Mouse (Mus musculus) liver, embryonic 13.5 days (tissue): ENCODE results near the gene Pin1. TPM values are rescaled to one million over a fixed set of nuclear protein-coding genes. Genes with fewer than 3 reads are reported as not detected.
"Not testable (repeated sequence)": the region's sequence is repeated elsewhere in the genome, so short reads cannot be mapped to it uniquely, and the experiment has no call there.

ENCODE experiments used
- ATAC-seq: fragments of 200-750 bp; cut with Nextera tagmentation; 2 replicates; pipeline ENCODE4 v1.8.0; 2017; ENCODE audit warnings: low read depth, mild to moderate bottlenecking, moderate number of reproducible peaks, moderate library complexity
- DNase-seq: peaks from one replicate; pipeline ENCODE4 v3.0.0; 2022
- H3K27ac ChIP-seq: fragments of 300-500 bp; sonication (generic); 2 replicates; pipeline ENCODE4 v1.5.1; 2015; ENCODE audit warnings: moderate library complexity, mild to moderate bottlenecking, inconsistent platforms
- H3K27me3 ChIP-seq: fragments of 300-500 bp; sonication (generic); 2 replicates; pipeline ENCODE4 v1.6.1; 2015; ENCODE audit warnings: mild to moderate bottlenecking, inconsistent platforms
- H3K36me3 ChIP-seq: fragments of 300-500 bp; sonication (generic); 2 replicates; pipeline ENCODE4 v1.6.1; 2015; ENCODE audit warnings: mild to moderate bottlenecking, inconsistent platforms
- H3K4me1 ChIP-seq: fragments of 300-500 bp; sonication (generic); replicated peaks from 2 replicates; pipeline ENCODE4 v1.6.1; 2015; ENCODE audit warnings: inconsistent platforms
- H3K4me2 ChIP-seq: fragments of 300-500 bp; sonication (generic); 2 replicates; pipeline ENCODE4 v1.6.1; 2015; ENCODE audit warnings: inconsistent platforms, mild to moderate bottlenecking, moderate library complexity
- H3K4me3 ChIP-seq: fragments of 300-500 bp; sonication (generic); replicated peaks from 2 replicates; pipeline ENCODE4 v1.5.1; 2015; ENCODE audit warnings: mild to moderate bottlenecking, inconsistent platforms
- H3K9ac ChIP-seq: fragments of 300-500 bp; sonication (generic); 2 replicates; pipeline ENCODE4 v1.6.1; 2015; ENCODE audit warnings: mild to moderate bottlenecking, inconsistent platforms
- H3K9me3 ChIP-seq: fragments of 300-500 bp; sonication (generic); replicated peaks from 2 replicates; pipeline ENCODE4 v1.6.1; 2016; ENCODE audit warnings: inconsistent platforms
- WGBS: fragments of 180-500 bp; shearing (Covaris S2); methylation state at CpG from one replicate; pipeline ENCODE4 v1.1.7; 2015; ENCODE audit not compliant: insufficient replicate concordance; 5-methylcytosine and 5-hydroxymethylcytosine counted together
- polyA plus RNA-seq: library from polyadenylated mRNA; unstranded; fragments of >200 nt; fragmentation: Nextera tagmentation; extraction: Ambion mirVana; gene quantifications from 2 replicates; pipeline ENCODE4 v1.2.1, GENCODE M21; 2015

Gene Pin1
- polyA plus RNA-seq, result 31.8 and 35.3 TPM in 2 replicates

DNA sequence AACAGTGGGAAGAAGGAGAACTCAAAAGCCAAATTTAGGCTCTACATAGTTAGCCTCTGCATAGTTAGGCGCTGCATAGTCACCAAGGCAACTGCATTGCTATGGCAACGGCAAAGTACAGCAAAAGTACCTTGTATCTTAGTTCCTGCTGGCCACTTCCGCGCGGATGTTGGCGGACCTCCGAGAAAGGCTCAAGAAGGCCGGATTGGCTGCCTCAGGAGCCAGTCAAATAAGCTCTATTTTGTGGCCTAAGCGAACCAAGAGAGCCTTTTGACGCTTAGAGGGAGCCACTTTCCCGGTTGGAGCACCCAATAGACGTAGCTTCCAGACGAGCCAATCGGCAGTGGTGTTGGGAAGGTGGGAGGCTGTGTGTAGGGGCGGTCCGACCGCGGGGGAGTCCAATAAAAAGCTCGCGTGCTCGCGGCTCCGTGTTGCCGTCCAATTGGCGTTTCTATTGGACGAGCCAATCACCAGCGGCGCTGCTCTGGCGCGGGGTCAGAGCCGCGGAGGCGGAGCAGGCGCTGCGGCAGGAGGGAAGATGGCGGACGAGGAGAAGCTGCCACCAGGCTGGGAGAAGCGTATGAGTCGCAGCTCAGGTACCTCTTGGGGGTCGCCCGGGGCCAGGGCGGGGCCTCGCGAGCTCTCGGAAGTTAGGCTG lies at the start of gene Pin1:
Gene Pin1, plus strand, starts transcription at position 494 of the 658 bp plus-strand sequence.
- Histone ChIP-seq H3K9me3 (no peaks in the 10 kb centered on the region), H3K27ac (peak within 1 kb of the TSS; percentile 67), H3K9ac (peak within 1 kb of the TSS; percentile 93), H3K4me3 (peak within 1 kb of the TSS; percentile 93), H3K4me2 (peak within 1 kb of the TSS; percentile 88), H3K27me3 (no peaks in the 10 kb centered on the region), H3K4me1 (peaks cover 63% of the 10 kb centered on the region), H3K36me3 (peaks cover 56% of the 10 kb centered on the region)
- peak; percentile 98 for DNase-seq
- WGBS, result under 1% methylated on average over 45 of the region's 45 CpGs
- peak; percentile 98 for ATAC-seq

DNA sequence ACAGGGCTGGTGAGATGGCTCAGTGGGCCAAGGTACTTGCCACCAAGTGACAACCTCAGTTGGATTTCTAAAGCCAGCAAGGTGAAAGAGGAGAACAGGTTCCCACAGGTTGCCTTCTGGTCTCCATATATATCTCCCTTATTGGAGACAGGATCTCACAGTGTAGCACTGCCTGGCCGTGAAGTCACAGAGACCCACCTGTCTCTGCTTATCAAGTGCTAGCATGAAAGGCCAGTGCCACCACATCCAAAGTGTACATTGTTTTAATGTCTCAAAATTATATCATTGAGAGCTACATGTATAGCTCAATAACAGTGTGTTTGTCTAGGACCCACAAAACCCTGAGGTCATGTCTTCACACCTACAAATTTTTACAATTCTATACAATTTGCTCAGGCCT lies 45.6 kb upstream of the Pin1 start:
- no peaks in the 10 kb centered on the region for H3K9me3 ChIP-seq
- no peak for DNase-seq
- H3K27me3 ChIP-seq, result no peaks in the 10 kb centered on the region
- no peak overlapping the region for H3K27ac ChIP-seq
- peaks cover 7% of the 10 kb centered on the region for H3K4me1 ChIP-seq
- ATAC-seq, result no peak
- H3K4me3 ChIP-seq, result no peak overlapping the region
- H3K4me2 ChIP-seq, result peak overlapping the region; percentile 86; the same call in 1 of the 2 replicates
- WGBS, result 77% methylated on average over 1 of the region's 1 CpGs
- peak overlapping the region; percentile 83; the same call in 1 of the 2 replicates for H3K9ac ChIP-seq
- no peaks in the 10 kb centered on the region for H3K36me3 ChIP-seq

DNA sequence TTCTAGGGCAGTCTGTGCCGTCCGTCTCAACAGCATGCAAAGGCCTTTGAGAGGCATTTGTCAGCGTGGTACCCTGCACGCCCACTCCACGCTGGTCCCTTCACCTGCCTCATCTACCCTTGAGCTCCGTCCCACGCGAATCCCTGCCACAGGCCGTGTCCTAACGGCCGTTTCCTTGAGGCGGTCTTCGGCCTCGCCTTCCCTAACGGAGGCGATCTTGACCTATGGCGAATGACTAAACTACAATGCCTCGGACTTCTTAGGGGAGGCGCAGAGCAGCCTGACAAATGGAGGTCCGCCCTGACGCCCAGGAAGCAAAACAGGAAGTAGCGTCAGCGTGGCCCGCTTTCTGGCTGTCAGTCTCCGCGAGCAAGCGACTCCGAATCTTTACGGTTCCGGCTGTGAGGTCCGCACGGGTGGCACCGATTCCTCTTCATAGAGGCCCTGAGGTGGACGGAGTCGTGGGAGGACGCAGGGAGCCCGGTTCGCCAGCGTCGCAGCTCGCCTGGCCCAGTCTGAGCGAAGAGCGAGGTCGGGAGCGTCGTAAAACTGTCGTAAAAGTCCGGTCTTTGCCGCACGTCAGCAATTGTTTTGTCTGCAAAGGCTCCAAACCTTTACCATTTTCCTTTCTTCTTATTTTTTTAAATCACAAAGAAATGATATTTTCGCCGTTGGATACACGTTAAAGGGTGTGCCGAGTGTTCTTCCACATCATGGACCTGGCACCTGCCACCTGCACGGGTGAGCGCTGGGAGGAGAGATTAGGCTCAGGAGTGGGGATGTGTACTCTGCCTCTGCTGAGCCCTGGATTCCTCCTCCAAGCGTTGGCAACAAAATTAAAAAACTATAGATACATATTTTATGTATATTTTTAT lies 44.6 kb upstream of the Pin1 start:
- DNase-seq (peak; percentile 79), ATAC-seq (peak; percentile 88)
- Histone ChIP-seq H3K9ac (peak overlapping the region; percentile 83), H3K4me1 (peaks cover 7% of the 10 kb centered on the region), H3K4me3 (peak overlapping the region; percentile 79), H3K9me3 (no peaks in the 10 kb centered on the region), H3K4me2 (peak overlapping the region; percentile 86), H3K27ac (peak overlapping the region; percentile 88), H3K27me3 (no peaks in the 10 kb centered on the region), H3K36me3 (no peaks in the 10 kb centered on the region)
- WGBS, result under 1% methylated on average over 57 of the region's 57 CpGs

- H3K27me3 ChIP-seq, result no peaks in the 10 kb centered on the region
- no peak overlapping the region for H3K4me3 ChIP-seq
- H3K4me1 ChIP-seq, result peaks cover 7% of the 10 kb centered on the region
- H3K9me3 ChIP-seq, result no peaks in the 10 kb centered on the region
- ATAC-seq (no peak), DNase-seq (no peak)
- no peak overlapping the region for H3K4me2 ChIP-seq
- 59% methylated on average over 5 of the region's 5 CpGs for WGBS
- H3K9ac ChIP-seq, result no peak overlapping the region
- no peak overlapping the region for H3K27ac ChIP-seq
- H3K36me3 ChIP-seq, result no peaks in the 10 kb centered on the region
Measured at GRCm38 (mm10) chr9:20609831-20610464, 41.9 kb upstream of the Pin1 start.

DNA sequence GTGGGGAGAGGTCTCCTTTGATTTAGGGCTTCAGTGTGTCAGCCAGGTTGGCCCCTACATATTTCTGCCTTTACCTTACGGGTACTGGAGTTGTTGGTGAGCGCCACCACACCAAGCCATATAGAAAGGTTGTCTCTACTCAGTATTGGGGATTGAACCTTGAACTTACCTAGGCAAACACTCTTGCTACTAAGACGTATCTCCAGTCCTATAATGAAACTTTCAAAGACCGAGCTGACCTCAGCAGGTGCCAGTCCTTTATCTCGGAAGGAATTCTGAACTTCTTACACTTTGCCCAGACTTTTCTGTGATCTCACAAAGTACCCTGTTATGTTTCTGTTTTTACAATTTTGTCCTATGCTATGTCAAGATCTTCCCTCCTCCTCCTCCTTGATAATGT lies 39.9 kb upstream of the Pin1 start:
- WGBS, result 64% methylated on average over 5 of the region's 5 CpGs

GRCm38 (mm10) chr9:20616685-20617084 lies 35.2 kb upstream of the Pin1 start:
- no peaks in the 10 kb centered on the region for H3K4me1 ChIP-seq
- 66% methylated on average over 2 of the region's 2 CpGs for WGBS
- no peak overlapping the region for H3K27ac ChIP-seq
- ATAC-seq (no peak), DNase-seq (no peak)
- no peak overlapping the region for H3K9ac ChIP-seq
- H3K4me3 ChIP-seq, result no peak overlapping the region
- no peaks in the 10 kb centered on the region for H3K36me3 ChIP-seq
- no peak overlapping the region for H3K4me2 ChIP-seq
- no peaks in the 10 kb centered on the region for H3K27me3 ChIP-seq
- no peaks in the 10 kb centered on the region for H3K9me3 ChIP-seq

More for the DNA sequence above, 39.9 kb upstream of the Pin1 start:
- H3K4me3 ChIP-seq, result no peak overlapping the region
- no peak for ATAC-seq
- H3K9me3 ChIP-seq, result no peaks in the 10 kb centered on the region
- H3K27me3 ChIP-seq, result no peaks in the 10 kb centered on the region
- H3K27ac ChIP-seq, result no peak overlapping the region
- H3K36me3 ChIP-seq, result no peaks in the 10 kb centered on the region
- H3K4me2 ChIP-seq, result no peak overlapping the region
- peaks cover under 1% of the 10 kb centered on the region for H3K4me1 ChIP-seq
- H3K9ac ChIP-seq, result no peak overlapping the region
- no peak for DNase-seq

DNA sequence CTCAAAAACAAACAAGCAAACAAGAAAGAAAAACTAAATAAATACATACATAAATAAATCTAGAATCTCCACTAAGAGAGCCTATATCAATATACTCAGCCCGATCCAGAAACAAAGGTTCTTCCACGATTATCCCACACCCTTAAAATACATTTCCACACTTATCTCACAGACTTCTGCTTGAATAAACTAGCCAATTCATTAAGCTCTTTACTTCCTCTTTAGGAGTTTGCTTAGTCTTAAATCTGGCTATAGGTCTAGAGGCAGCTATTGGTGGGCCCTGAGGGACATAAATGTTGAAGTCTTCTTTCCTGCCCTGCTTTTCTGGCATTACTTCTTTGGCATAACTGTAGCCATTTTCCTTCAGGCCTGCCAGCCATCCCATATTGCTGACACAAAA lies 20.6 kb upstream of the Pin1 start:
- WGBS, result 74% methylated on average over 2 of the region's 2 CpGs
- Histone ChIP-seq H3K9me3 (no peaks in the 10 kb centered on the region), H3K27ac (no peak overlapping the region), H3K27me3 (no peaks in the 10 kb centered on the region), H3K36me3 (no peaks in the 10 kb centered on the region), H3K4me1 (no peaks in the 10 kb centered on the region), H3K9ac (no peak overlapping the region), H3K4me2 (no peak overlapping the region), H3K4me3 (no peak overlapping the region)
- ATAC-seq (no peak), DNase-seq (no peak)

GRCm38 (mm10) chr9:20635676-20636075 lies 16.2 kb upstream of the Pin1 start:
- not testable (repeated sequence) for DNase-seq, H3K27me3 ChIP-seq, H3K9ac ChIP-seq, H3K27ac ChIP-seq, H3K4me2 ChIP-seq, H3K4me1 ChIP-seq, H3K9me3 ChIP-seq, H3K4me3 ChIP-seq, ATAC-seq
- H3K36me3 ChIP-seq, result peaks cover 28% of the 10 kb centered on the region
- WGBS, result 75% methylated on average over 8 of the region's 8 CpGs

GRCm38 (mm10) chr9:20636256-20636655 lies 15.6 kb upstream of the Pin1 start:
- H3K9ac ChIP-seq, result no peak overlapping the region
- ATAC-seq, result no peak
- no peak for DNase-seq
- H3K27me3 ChIP-seq, result no peaks in the 10 kb centered on the region
- H3K27ac ChIP-seq, result no peak overlapping the region
- peaks cover 10% of the 10 kb centered on the region for H3K4me1 ChIP-seq
- no peak overlapping the region for H3K4me2 ChIP-seq
- H3K9me3 ChIP-seq, result no peaks in the 10 kb centered on the region
- WGBS, result 75% methylated on average over 3 of the region's 3 CpGs
- H3K36me3 ChIP-seq, result peaks cover 28% of the 10 kb centered on the region
- no peak overlapping the region for H3K4me3 ChIP-seq

- Histone ChIP-seq H3K36me3 (peaks cover 28% of the 10 kb centered on the region), H3K27me3 (no peaks in the 10 kb centered on the region), H3K9ac (no peak overlapping the region), H3K4me3 (no peak overlapping the region), H3K9me3 (no peaks in the 10 kb centered on the region), H3K4me2 (no peak overlapping the region), H3K4me1 (peaks cover 15% of the 10 kb centered on the region), H3K27ac (no peak overlapping the region)
- ATAC-seq, result no peak
- DNase-seq, result no peak
- 68% methylated on average over 2 of the region's 2 CpGs for WGBS
Measured at GRCm38 (mm10) chr9:20636790-20637189, 15.1 kb upstream of the Pin1 start.

DNA sequence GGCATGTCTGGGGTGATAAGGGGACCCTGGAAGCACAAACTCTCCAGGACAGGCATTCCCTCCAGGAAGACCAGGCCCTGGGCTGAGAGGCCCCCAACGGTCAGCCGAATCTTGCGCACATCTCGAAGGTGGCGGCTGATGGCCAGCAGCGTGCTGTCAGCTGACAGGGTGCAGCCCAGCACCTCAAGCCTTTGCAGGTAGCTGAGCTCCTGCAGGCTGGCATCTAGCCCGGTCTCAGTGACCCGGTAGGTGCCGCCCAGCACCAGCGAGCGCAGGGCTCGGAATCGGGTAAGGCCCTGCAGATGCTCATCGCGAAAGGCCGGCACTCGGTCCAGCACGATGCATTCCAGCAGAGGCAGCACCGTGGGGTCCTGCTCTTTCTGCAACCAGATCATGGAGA lies 13.3 kb upstream of the Pin1 start:
- H3K27me3 ChIP-seq, result no peaks in the 10 kb centered on the region
- H3K36me3 ChIP-seq, result peaks cover 28% of the 10 kb centered on the region
- H3K4me2 ChIP-seq, result no peak overlapping the region
- 86% methylated on average over 19 of the region's 19 CpGs for WGBS
- peaks cover 33% of the 10 kb centered on the region for H3K4me1 ChIP-seq
- no peak overlapping the region for H3K9ac ChIP-seq
- ATAC-seq (no peak), DNase-seq (no peak)
- H3K27ac ChIP-seq, result no peak overlapping the region
- H3K9me3 ChIP-seq, result no peaks in the 10 kb centered on the region
- no peak overlapping the region for H3K4me3 ChIP-seq
